Mouse (Mus musculus): ENCODE measurements around the gene Gfi1. TPM values are rescaled to one million over a fixed set of nuclear protein-coding genes. Genes with fewer than 3 reads are reported as not detected.

Gfi1 gene
- 10.6 and 18.3 TPM in 2 replicates for polyA plus RNA-seq (2012; rRNA removed)

- TF ChIP-seq POLR2A (IDR thresholded peaks at IDR 0.05; ENCODE audit: low read depth, low read length), result no peak; the same call in 1 of the 2 replicates
- no peak for TF ChIP-seq CTCF (IDR thresholded peaks at IDR 0.05; ENCODE audit: extremely low read depth, insufficient read depth, insufficient read length, insufficient replicate concordance)
- H3K27me3 ChIP-seq (ENCODE audit: control insufficient read depth, insufficient read depth, low read length), result no peaks in the 10 kb centered on the region
- peak within 1 kb of the TSS; percentile 69 for H3K4me3 ChIP-seq (ENCODE audit: extremely low read depth, insufficient read depth, insufficient read length)
- peak within 1 kb of the TSS; percentile 75 for H3K27ac ChIP-seq (ENCODE audit: insufficient read depth, low read length)
- WGBS, result 1% methylated on average over 41 of the region's 41 CpGs
- peak; percentile 49 to 61 for DNase-seq (ENCODE audit: low read depth in 1 of 2, low spot score in 2 of 2)
- H3K36me3 ChIP-seq (ENCODE audit: control insufficient read depth, insufficient read depth, low read length), result no peaks in the 10 kb centered on the region
- H3K4me1 ChIP-seq (ENCODE audit: control insufficient read depth, insufficient read depth, insufficient read length), result peaks cover 13% of the 10 kb centered on the region
These were observed at the start of gene Gfi1 for GRCm38 (mm10) chr5:107725435-107726261. Gfi1 (minus strand) TSS chr5:107726036.

GRCm38 (mm10) chr5:107772049-107772448, 46.2 kb upstream of the Gfi1 start:
- H3K36me3 ChIP-seq (ENCODE audit: control insufficient read depth, insufficient read depth, low read length), result no peaks in the 10 kb centered on the region
- no peak for DNase-seq (ENCODE audit: low read depth in 1 of 2, low spot score in 2 of 2)
- H3K27ac ChIP-seq (ENCODE audit: insufficient read depth, low read length), result no peak overlapping the region
- no peaks in the 10 kb centered on the region for H3K27me3 ChIP-seq (ENCODE audit: control insufficient read depth, insufficient read depth, low read length)
- H3K4me1 ChIP-seq (ENCODE audit: control insufficient read depth, insufficient read depth, insufficient read length), result no peaks in the 10 kb centered on the region; the same call in 1 of the 2 replicates
- TF ChIP-seq POLR2A (IDR thresholded peaks at IDR 0.05; ENCODE audit: low read depth, low read length) (no peak), CTCF (IDR thresholded peaks at IDR 0.05; ENCODE audit: extremely low read depth, insufficient read depth, insufficient read length, insufficient replicate concordance) (no peak)
- WGBS, result 55% methylated on average over 5 of the region's 5 CpGs
- H3K4me3 ChIP-seq (ENCODE audit: extremely low read depth, insufficient read depth, insufficient read length), result no peak overlapping the region

DNA sequence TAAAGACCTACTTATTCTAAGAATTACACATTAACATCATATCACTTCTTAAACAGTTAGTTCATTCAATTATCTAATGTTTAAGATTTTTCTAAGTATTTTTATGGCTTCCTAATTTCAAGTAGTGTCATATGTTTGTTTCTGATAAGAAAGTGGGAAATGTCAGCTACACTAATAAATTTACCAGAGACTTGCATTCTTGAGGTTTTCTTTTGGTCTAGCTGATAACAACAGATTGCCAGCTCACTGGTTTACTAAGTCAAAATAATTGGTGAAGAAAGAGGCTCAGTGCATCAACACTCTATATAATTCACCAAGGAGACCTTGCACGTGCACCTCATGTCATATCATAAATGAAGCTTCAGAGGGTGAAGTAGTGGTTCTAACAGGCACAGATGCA, 42.4 kb upstream of the Gfi1 start:
- no peak overlapping the region for H3K4me3 ChIP-seq (ENCODE audit: extremely low read depth, insufficient read depth, insufficient read length)
- peaks cover 1% of the 10 kb centered on the region; the same call in 1 of the 2 replicates for H3K36me3 ChIP-seq (ENCODE audit: control insufficient read depth, insufficient read depth, low read length)
- no peaks in the 10 kb centered on the region for H3K4me1 ChIP-seq (ENCODE audit: control insufficient read depth, insufficient read depth, insufficient read length)
- no peaks in the 10 kb centered on the region for H3K27me3 ChIP-seq (ENCODE audit: control insufficient read depth, insufficient read depth, low read length)
- no peak overlapping the region for H3K27ac ChIP-seq (ENCODE audit: insufficient read depth, low read length)
- DNase-seq (ENCODE audit: low read depth in 1 of 2, low spot score in 2 of 2), result no peak
- 75% methylated on average over 1 of the region's 1 CpGs for WGBS
- TF ChIP-seq CTCF (IDR thresholded peaks at IDR 0.05; ENCODE audit: extremely low read depth, insufficient read depth, insufficient read length, insufficient replicate concordance) (no peak), POLR2A (IDR thresholded peaks at IDR 0.05; ENCODE audit: low read depth, low read length) (no peak)

DNA sequence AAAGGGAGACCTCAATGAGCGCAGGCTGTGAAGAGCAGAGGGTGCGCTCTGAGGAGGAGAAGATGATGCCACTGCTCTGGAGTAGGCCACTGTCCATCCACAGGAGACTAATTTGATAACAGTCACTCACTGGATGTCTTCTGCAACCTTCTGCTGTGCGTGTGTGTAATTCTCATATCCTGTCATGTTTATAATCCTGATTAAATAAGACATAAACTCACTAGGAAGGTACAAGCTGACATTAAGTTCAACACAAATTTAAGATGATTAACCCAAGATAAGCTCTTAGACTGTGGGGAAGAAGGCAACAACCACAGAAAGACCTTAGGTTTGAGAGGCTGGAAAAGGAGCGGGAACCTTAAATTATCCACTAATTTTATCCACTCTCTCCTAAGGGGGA, 40.1 kb upstream of the Gfi1 start:
- no peaks in the 10 kb centered on the region for H3K27me3 ChIP-seq (ENCODE audit: control insufficient read depth, insufficient read depth, low read length)
- no peak overlapping the region for H3K27ac ChIP-seq (ENCODE audit: insufficient read depth, low read length)
- no peak for DNase-seq (ENCODE audit: low read depth in 1 of 2, low spot score in 2 of 2)
- H3K36me3 ChIP-seq (ENCODE audit: control insufficient read depth, insufficient read depth, low read length), result peaks cover 1% of the 10 kb centered on the region; the same call in 1 of the 2 replicates
- H3K4me3 ChIP-seq (ENCODE audit: extremely low read depth, insufficient read depth, insufficient read length), result no peak overlapping the region
- no peaks in the 10 kb centered on the region for H3K4me1 ChIP-seq (ENCODE audit: control insufficient read depth, insufficient read depth, insufficient read length)
- no peak for TF ChIP-seq POLR2A (IDR thresholded peaks at IDR 0.05; ENCODE audit: low read depth, low read length)
- no peak for TF ChIP-seq CTCF (IDR thresholded peaks at IDR 0.05; ENCODE audit: extremely low read depth, insufficient read depth, insufficient read length, insufficient replicate concordance)
- 98% methylated on average over 4 of the region's 4 CpGs for WGBS

DNA sequence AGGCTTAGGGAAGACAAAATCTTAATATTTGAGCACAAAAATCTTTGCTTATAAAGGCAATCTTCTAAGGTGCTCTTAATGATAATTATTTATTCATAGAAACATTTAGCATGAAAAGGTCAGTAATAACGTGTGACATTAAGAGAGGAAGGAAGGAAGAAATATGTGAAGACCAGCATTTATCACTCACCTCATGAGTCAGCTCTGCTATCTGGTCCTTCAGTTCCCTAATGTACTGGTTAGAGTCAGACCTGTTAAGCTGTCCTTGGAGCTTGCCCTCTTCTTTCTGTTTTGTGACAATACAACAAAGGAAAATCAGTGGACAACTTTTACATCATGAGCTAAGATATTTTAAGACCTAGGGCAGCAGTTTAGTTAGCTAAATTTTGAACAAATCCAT, 38.6 kb upstream of the Gfi1 start:
- no peak for DNase-seq (ENCODE audit: low read depth in 1 of 2, low spot score in 2 of 2)
- H3K4me3 ChIP-seq (ENCODE audit: extremely low read depth, insufficient read depth, insufficient read length), result no peak overlapping the region
- no peak overlapping the region for H3K27ac ChIP-seq (ENCODE audit: insufficient read depth, low read length)
- H3K36me3 ChIP-seq (ENCODE audit: control insufficient read depth, insufficient read depth, low read length), result peaks cover 1% of the 10 kb centered on the region; the same call in 1 of the 2 replicates
- H3K4me1 ChIP-seq (ENCODE audit: control insufficient read depth, insufficient read depth, insufficient read length), result no peaks in the 10 kb centered on the region
- 51% methylated on average over 1 of the region's 1 CpGs for WGBS
- no peaks in the 10 kb centered on the region for H3K27me3 ChIP-seq (ENCODE audit: control insufficient read depth, insufficient read depth, low read length)
- TF ChIP-seq POLR2A (IDR thresholded peaks at IDR 0.05; ENCODE audit: low read depth, low read length) (no peak), CTCF (IDR thresholded peaks at IDR 0.05; ENCODE audit: extremely low read depth, insufficient read depth, insufficient read length, insufficient replicate concordance) (no peak)

GRCm38 (mm10) chr5:107763674-107764073, 37.8 kb upstream of the Gfi1 start:
- Histone ChIP-seq H3K27me3 (ENCODE audit: control insufficient read depth, insufficient read depth, low read length) (no peaks in the 10 kb centered on the region), H3K4me1 (ENCODE audit: control insufficient read depth, insufficient read depth, insufficient read length) (no peaks in the 10 kb centered on the region), H3K4me3 (ENCODE audit: extremely low read depth, insufficient read depth, insufficient read length) (no peak overlapping the region), H3K36me3 (ENCODE audit: control insufficient read depth, insufficient read depth, low read length) (peaks cover 1% of the 10 kb centered on the region; the same call in 1 of the 2 replicates), H3K27ac (ENCODE audit: insufficient read depth, low read length) (no peak overlapping the region)
- DNase-seq (ENCODE audit: low read depth in 1 of 2, low spot score in 2 of 2), result no peak
- TF ChIP-seq POLR2A (IDR thresholded peaks at IDR 0.05; ENCODE audit: low read depth, low read length) (no peak), CTCF (IDR thresholded peaks at IDR 0.05; ENCODE audit: extremely low read depth, insufficient read depth, insufficient read length, insufficient replicate concordance) (no peak)

DNA sequence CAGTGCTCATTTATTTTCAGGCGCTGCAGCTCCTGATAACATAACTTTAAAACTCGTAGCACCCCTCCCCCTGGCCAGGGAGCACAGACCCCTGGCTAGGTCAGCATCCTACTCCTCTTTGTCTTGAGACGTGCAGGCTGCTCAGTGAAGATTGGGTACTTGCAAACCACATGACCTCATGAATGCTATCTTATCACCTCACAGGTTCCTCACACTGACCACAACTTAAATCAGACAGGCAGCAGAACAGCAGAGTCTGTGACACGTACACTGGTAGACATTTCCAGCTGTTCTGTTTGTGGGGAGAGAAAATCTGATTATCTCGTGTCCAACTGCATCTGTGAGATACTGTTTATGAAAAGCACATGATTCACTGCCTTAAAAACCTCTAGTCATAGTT, 33.3 kb upstream of the Gfi1 start:
- Histone ChIP-seq H3K27ac (ENCODE audit: insufficient read depth, low read length) (no peak overlapping the region), H3K4me1 (ENCODE audit: control insufficient read depth, insufficient read depth, insufficient read length) (peaks cover 2% of the 10 kb centered on the region; the same call in 1 of the 2 replicates), H3K27me3 (ENCODE audit: control insufficient read depth, insufficient read depth, low read length) (no peaks in the 10 kb centered on the region), H3K4me3 (ENCODE audit: extremely low read depth, insufficient read depth, insufficient read length) (no peak overlapping the region), H3K36me3 (ENCODE audit: control insufficient read depth, insufficient read depth, low read length) (no peaks in the 10 kb centered on the region)
- TF ChIP-seq CTCF (IDR thresholded peaks at IDR 0.05; ENCODE audit: extremely low read depth, insufficient read depth, insufficient read length, insufficient replicate concordance) (no peak), POLR2A (IDR thresholded peaks at IDR 0.05; ENCODE audit: low read depth, low read length) (no peak)
- no peak for DNase-seq (ENCODE audit: low read depth in 1 of 2, low spot score in 2 of 2)
- 50% methylated on average over 5 of the region's 5 CpGs for WGBS
